Mouse (Mus musculus) B cell, adult 67 days (primary cell): ENCODE results near the gene Tcp11. TPM values are rescaled to one million over a fixed set of nuclear protein-coding genes. Genes with fewer than 3 reads are reported as not detected.

ENCODE experiments used
- total RNA-seq, 2 experiments: library from RNA; stranded (reverse); gene quantifications; 4 replicates each; pipeline ENCODE4 v1.2.4; 2023

The Tcp11 gene
- 1 to 10 TPM; 2.6 to 5.5 TPM for total RNA-seq

DNA sequence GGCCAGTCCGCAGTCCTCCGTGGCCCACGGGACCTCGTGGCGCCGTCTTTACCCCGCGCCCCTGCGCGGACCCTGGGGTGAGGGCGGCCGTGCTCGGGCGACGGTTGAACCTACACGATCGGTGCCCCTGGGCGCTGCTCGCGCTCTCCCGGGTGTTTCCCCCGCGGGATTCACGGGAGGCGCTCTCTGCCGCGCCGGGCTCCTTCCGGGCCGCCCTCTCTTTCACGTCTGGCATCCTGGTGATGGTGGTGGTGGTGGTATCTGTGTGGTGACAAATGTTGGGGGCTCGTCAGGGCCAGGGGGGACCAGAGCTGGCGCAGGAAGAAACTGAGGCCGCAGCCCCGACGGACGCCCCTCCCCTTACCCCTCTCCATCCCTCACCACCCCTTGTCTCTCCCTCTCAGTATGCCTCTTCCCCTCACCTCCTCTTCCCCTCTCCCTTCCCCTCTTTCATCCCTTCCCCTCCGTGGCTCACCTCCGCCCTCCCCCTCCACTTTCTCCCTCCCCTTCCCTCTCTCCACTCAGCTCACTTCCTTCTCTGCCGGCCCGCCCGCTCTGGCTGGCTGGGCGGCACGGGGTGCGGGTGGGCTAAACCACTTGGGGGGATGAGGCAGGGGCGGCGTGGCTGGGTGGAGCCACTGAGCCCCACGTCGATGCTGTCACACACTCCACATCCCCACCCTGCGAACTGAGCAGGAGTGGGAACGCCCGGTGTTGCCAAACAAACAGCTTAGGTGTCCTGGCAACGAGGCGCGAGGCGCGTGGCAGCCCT, at the start of gene Tcp11:
Gene Tcp11 (minus strand): TSS at position 595 of the 772 bp plus-strand sequence.

Other genes with a start within 250 kb of the Tcp11 start
- 10 to 100 TPM; 68.9 to 70.8 TPM for gene Snrpc, start 242.5 kb downstream of the Tcp11 start, total RNA-seq
- gene Uhrf1bp1, start 224.2 kb downstream of the Tcp11 start, total RNA-seq, result 1 to 10 TPM; 7.0 to 7.8 TPM
- 10 to 100 TPM; 45.5 to 49.2 TPM for gene Anks1, start 171.3 kb downstream of the Tcp11 start, total RNA-seq
- 10 to 100 TPM; 37.2 to 51.1 TPM for gene Taf11, start 170.8 kb downstream of the Tcp11 start, total RNA-seq
- not detected for gene Scube3, start 61.5 kb upstream of the Tcp11 start, total RNA-seq
- 10 to 100 TPM; 15.7 to 22.0 TPM for gene Zfp523, start 96.5 kb upstream of the Tcp11 start, total RNA-seq
- gene Def6, start 127.1 kb upstream of the Tcp11 start, total RNA-seq, result 100 to 1,000 TPM in 1 of 2 experiments, 10 to 100 TPM in 1; 85.3 to 109 TPM
- 10 to 100 TPM; 28.5 to 30.0 TPM for gene Ppard, start 152.1 kb upstream of the Tcp11 start, total RNA-seq
- 10 to 100 TPM; 32.4 to 44.6 TPM for gene Fance, start 232.9 kb upstream of the Tcp11 start, total RNA-seq
- 1,000 to 10,000 TPM; 1,465 to 1,565 TPM for gene Rpl10a, start 247.8 kb upstream of the Tcp11 start, total RNA-seq